Mouse (Mus musculus) small intestine, adult 2 months (tissue): ENCODE data around the gene Ntrk3. TPM values are rescaled to one million over a fixed set of nuclear protein-coding genes. Genes with fewer than 3 reads are reported as not detected.

Experiments used
- H3K27ac ChIP-seq: fragments of 200-500 bp; 2 replicates; pipeline ENCODE4 v1.5.1; 2012; ENCODE audit warnings: low read depth, low read length, control low read depth, inconsistent platforms; ENCODE audit not compliant: insufficient read depth
- H3K27me3 ChIP-seq: fragments of 200-500 bp; 2 replicates; pipeline ENCODE4 v1.6.1; 2012; ENCODE audit warnings: mild to moderate bottlenecking, moderate library complexity, low read length, inconsistent platforms; ENCODE audit not compliant: control insufficient read depth, insufficient read depth
- H3K36me3 ChIP-seq: fragments of 200-500 bp; 2 replicates; pipeline ENCODE4 v1.6.1; 2012; ENCODE audit warnings: mild to moderate bottlenecking, low read length, control low read depth, inconsistent platforms; ENCODE audit not compliant: control insufficient read depth, insufficient read depth
- H3K4me1 ChIP-seq: fragments of 200-500 bp; 2 replicates; pipeline ENCODE4 v1.6.1; 2012; ENCODE audit warnings: low read length, inconsistent platforms, mixed read lengths; ENCODE audit not compliant: control insufficient read depth, insufficient read depth, insufficient read length
- H3K4me3 ChIP-seq: fragments of 200-500 bp; 2 replicates; pipeline ENCODE4 v1.5.1; 2012; ENCODE audit warnings: low read depth, mild to moderate bottlenecking, control low read depth, inconsistent platforms, low read length, moderate library complexity
- CTCF ChIP-seq: fragments of 200-500 bp; IDR thresholded peaks from 2 replicates; pipeline ENCODE4 v1.5.1; 2012; ENCODE audit warnings: low read depth, mild to moderate bottlenecking, control low read depth, inconsistent platforms, low read length, moderate library complexity, mixed read lengths; ENCODE audit not compliant: insufficient replicate concordance, insufficient read length; ENCODE audit errors: extremely low read depth
- POLR2A ChIP-seq: fragments of 200-500 bp; IDR thresholded peaks from 2 replicates; pipeline ENCODE4 v1.6.1; 2012; ENCODE audit warnings: low read depth, mild to moderate bottlenecking, control low read depth, inconsistent platforms, low read length, moderate library complexity
- WGBS: fragments of 180-500 bp; shearing (Covaris S2); methylation state at CpG from one replicate; pipeline ENCODE4 v1.1.7; 2018; 5-methylcytosine and 5-hydroxymethylcytosine counted together
- polyA plus RNA-seq: library from polyadenylated mRNA; depleted of rRNA; stranded (reverse); fragments of >200 nt; gene quantifications from 2 replicates; pipeline ENCODE4 v1.2.3, GENCODE M21; 2012; rRNA removed

The Ntrk3 gene
- polyA plus RNA-seq, 1 experiment = 0.61 TPM

DNA sequence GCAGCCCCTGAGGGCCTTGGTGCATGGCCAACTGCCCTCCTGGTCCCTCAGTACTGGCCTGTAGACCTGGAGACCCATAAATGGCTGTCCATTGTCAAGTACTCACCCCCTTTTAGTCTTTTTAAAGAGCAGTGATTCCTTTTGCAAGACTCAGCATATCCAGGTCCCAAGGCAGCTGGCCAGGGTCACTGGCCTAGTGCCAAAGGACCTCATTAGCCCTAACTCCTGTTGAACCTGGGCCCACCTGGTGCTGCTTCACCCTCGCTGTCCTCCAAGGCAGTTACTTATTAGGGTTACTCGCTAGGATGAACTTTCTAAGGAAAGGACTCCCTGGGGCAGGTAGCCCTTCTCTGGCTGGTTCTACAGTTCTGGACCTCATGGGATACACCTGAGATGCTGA, 579.9 kb downstream of the Ntrk3 start:
- Histone ChIP-seq H3K27ac (no peak overlapping the region), H3K4me3 (no peak overlapping the region), H3K4me1 (no peaks in the 10 kb centered on the region), H3K27me3 (no peaks in the 10 kb centered on the region), H3K36me3 (no peaks in the 10 kb centered on the region)
- 82% methylated on average over 2 of the region's 2 CpGs for WGBS
- TF ChIP-seq POLR2A = no peak
- TF ChIP-seq CTCF = no peak

DNA sequence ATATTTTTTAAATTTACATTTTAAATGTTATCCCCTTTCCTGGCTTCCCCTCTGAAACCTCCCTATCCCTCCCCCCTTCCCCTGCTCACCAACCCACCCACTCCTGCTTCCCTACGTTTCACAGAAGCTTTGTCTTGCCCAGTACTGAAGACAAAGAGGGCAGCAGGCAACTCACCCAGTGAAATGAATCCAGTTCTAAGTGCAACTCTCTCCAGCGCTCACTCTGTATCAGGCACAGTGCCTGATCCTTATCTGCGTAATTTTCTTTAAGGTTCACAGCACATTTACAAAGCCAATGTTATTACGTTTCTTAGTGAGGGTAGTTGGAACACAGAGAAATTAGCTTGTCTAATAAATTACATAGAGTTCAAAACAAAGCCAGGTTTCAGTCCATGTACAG, 592.6 kb downstream of the Ntrk3 start:
- 62% methylated on average over 4 of the region's 4 CpGs for WGBS
- Histone ChIP-seq H3K36me3 (no peaks in the 10 kb centered on the region), H3K4me3 (no peak overlapping the region), H3K4me1 (no peaks in the 10 kb centered on the region), H3K27me3 (no peaks in the 10 kb centered on the region), H3K27ac (no peak overlapping the region)
- TF ChIP-seq POLR2A (no peak), CTCF (no peak)

DNA sequence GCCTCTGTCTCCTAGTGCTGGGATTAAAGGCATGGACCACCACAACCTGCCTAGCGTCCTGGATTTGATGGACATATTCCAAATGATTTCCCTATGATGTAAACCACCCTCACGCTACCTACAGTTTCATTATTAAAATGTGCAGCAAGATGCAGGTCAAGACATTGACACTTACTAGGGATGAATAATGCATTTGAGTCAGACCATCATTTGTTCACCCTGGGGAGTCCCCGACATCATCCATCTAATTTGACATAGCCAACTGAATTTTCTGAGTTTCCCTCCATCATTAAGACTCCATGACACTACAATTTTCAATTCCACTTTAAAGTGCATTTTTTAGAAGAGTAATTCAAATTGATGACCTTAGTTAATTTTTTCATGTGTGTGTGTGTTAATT, 593.0 kb downstream of the Ntrk3 start:
- Histone ChIP-seq H3K27ac (no peak overlapping the region), H3K36me3 (no peaks in the 10 kb centered on the region), H3K27me3 (no peaks in the 10 kb centered on the region), H3K4me3 (no peak overlapping the region), H3K4me1 (no peaks in the 10 kb centered on the region)
- WGBS = 83% methylated on average over 3 of the region's 3 CpGs
- no peak for TF ChIP-seq CTCF
- no peak for TF ChIP-seq POLR2A

DNA sequence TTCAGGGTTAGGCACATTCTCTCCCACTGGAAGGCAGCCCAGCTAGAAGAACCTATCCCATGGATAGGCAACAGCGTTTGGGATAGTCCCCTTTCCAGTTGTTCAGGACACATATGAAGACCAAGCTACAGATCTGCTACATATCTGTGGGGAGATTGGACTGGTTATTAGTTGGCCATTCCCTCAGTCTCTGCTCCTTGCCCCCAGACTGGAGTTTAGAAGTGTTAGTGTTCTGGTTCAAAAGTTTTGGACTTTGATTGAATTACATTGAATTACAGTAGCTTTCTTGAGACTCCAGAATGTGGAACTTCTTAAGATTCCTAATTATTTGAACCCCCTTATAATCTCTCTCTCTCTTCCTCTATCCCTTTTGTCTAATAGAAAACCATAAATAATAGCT, 607.8 kb downstream of the Ntrk3 start:
- Histone ChIP-seq H3K27ac (no peak overlapping the region), H3K4me1 (no peaks in the 10 kb centered on the region), H3K4me3 (no peak overlapping the region), H3K36me3 (no peaks in the 10 kb centered on the region), H3K27me3 (no peaks in the 10 kb centered on the region)
- WGBS = 75% methylated on average over 1 of the region's 1 CpGs
- TF ChIP-seq CTCF = no peak
- TF ChIP-seq POLR2A = no peak

Other genes with a start within 250 kb of the Ntrk3 start
- 25.1 and 32.8 TPM in 2 replicates for gene Mrps11, start 45.1 kb upstream of the Ntrk3 start, polyA plus RNA-seq
- 10.1 and 20.8 TPM in 2 replicates for gene Mrpl46, start 45.5 kb upstream of the Ntrk3 start, polyA plus RNA-seq
- gene Det1, start 109.3 kb upstream of the Ntrk3 start, polyA plus RNA-seq = 7.5 and 10.2 TPM in 2 replicates
- gene Aen, start 157.8 kb upstream of the Ntrk3 start, polyA plus RNA-seq = 7.7 and 8.7 TPM in 2 replicates
- 22.3 and 23.8 TPM in 2 replicates for gene Isg20, start 175.4 kb upstream of the Ntrk3 start, polyA plus RNA-seq